In the genomic region with DNA sequence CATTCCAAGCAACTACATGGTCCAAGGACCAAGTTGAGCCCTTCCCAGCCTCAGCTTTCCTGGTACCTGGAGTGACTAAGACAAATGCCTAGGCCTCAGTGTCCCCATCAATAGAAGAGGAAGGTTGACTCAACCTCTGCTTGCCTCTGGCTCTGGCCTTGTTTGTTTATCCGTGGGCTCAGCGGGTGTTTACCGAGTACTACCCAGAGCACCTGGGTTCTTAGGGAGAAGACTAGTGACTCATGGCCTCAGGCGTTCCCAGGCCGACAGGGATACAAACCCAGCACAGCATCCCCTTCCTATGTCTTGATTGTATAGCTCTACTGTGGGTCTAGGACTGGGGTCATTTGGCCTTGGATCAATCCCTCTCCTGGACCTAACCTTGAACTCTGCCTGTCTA, we compare ENCODE assay signal across 14 mouse cellular contexts. TPM values are rescaled to one million over a fixed set of nuclear protein-coding genes. Genes with fewer than 3 reads are reported as not detected.
DNase-seq lines count a peak whose midpoint lies in the region; ATAC-seq and TF ChIP-seq lines count a peak whose summit lies in the region.
"Had no signal": no experiment of that assay in that cellular context is flagged by ENCODE, and none has a peak within 500 bp of the region (broad histone marks: within the 10 kb centered on the region; RNA-seq: fewer than 3 reads in every experiment).

No protein-coding gene starts in this region.

- no peak for TF ChIP-seq POLR2A in CH12.LX (IDR thresholded peaks at IDR 0.05; ENCODE audit: low read depth, low read length)

- H3K36me3 ChIP-seq in hindbrain, embryonic 13.5 days, result peaks cover 47% of the 10 kb centered on the region
- H3K36me3 ChIP-seq in hindbrain, embryonic 11.5 days (ENCODE audit: control insufficient read depth, insufficient read depth, low read length), result no peaks in the 10 kb centered on the region
- H3K36me3 ChIP-seq in CH12.LX (replicated peaks in 1 of 2; ENCODE audit: control insufficient read depth in 1 of 2, insufficient read depth in 1 of 2, low read length in 1 of 2), result peaks cover 35 to 49% of the 10 kb centered on the region in 2 experiments
- H3K36me3 ChIP-seq in embryonic facial prominence, embryonic 13.5 days, result peaks cover 44% of the 10 kb centered on the region
- H3K36me3 ChIP-seq in limb, embryonic 13.5 days, result peaks cover 44% of the 10 kb centered on the region

- no peak overlapping the region for H3K4me3 ChIP-seq in hindbrain, embryonic 13.5 days
- no peak overlapping the region for H3K4me3 ChIP-seq in hindbrain, embryonic 11.5 days (ENCODE audit: low read depth, low read length)
- no peak overlapping the region for H3K4me3 ChIP-seq in CH12.LX (replicated peaks in 1 of 3; ENCODE audit: low read depth in 2 of 3, low read length in 2 of 3, poor library complexity in 1 of 3)
- 0 out of 2 replicates have a peak overlapping the region, but pooled peaks have one; percentile 1 for H3K4me3 ChIP-seq in embryonic facial prominence, embryonic 13.5 days
- no peak overlapping the region for H3K4me3 ChIP-seq in limb, embryonic 13.5 days
- H3K4me3 ChIP-seq in left cerebral cortex, adult 2 months, result no peak overlapping the region

- no peaks in the 10 kb centered on the region for H3K27me3 ChIP-seq in hindbrain, embryonic 13.5 days
- no peaks in the 10 kb centered on the region for H3K27me3 ChIP-seq in hindbrain, embryonic 11.5 days (ENCODE audit: control insufficient read depth, insufficient read depth, low read length)
- H3K27me3 ChIP-seq in CH12.LX (replicated peaks), result no peaks in the 10 kb centered on the region
- no peaks in the 10 kb centered on the region for H3K27me3 ChIP-seq in embryonic facial prominence, embryonic 13.5 days
- H3K27me3 ChIP-seq in limb, embryonic 13.5 days, result no peaks in the 10 kb centered on the region

- intact Hi-C loops in left cerebral cortex, adult 2 months (cut with DNase I), result no loop called here

- peaks cover 18% of the 10 kb centered on the region for H3K4me1 ChIP-seq in hindbrain, embryonic 13.5 days (replicated peaks)
- H3K4me1 ChIP-seq in hindbrain, embryonic 11.5 days (replicated peaks; ENCODE audit: control insufficient read depth, insufficient read depth, low read length), result peaks cover 6% of the 10 kb centered on the region
- peaks cover 0 to 15% of the 10 kb centered on the region in 2 experiments; a peak in 3 of 4 replicates for H3K4me1 ChIP-seq in CH12.LX (ENCODE audit: control insufficient read depth in 1 of 2, insufficient read depth in 2 of 2)
- H3K4me1 ChIP-seq in embryonic facial prominence, embryonic 13.5 days, result peaks cover 13% of the 10 kb centered on the region
- H3K4me1 ChIP-seq in limb, embryonic 13.5 days, result peaks cover 14% of the 10 kb centered on the region

- 82% methylated on average over 5 of the region's 5 CpGs for WGBS in hindbrain, embryonic 13.5 days
- 85% methylated on average over 5 of the region's 5 CpGs for WGBS in hindbrain, embryonic 11.5 days
- 78% methylated on average over 5 of the region's 5 CpGs for WGBS in embryonic facial prominence, embryonic 13.5 days
- WGBS in limb, embryonic 13.5 days, result 86% methylated on average over 5 of the region's 5 CpGs

- in situ Hi-C loops in CH12.LX (cut with MboI; ENCODE audit: low pct_ligation_motif_present, low pct_unique_long_range_greater_than_20kb, low sequenced_read_pairs), result no loop called here

- dilution Hi-C loops in CH12.LX (cut with MboI; ENCODE audit: extremely low pct_ligation_motif_present, extremely low pct_unique_long_range_greater_than_20kb, low sequenced_read_pairs), result no loop called here

- H3K9ac ChIP-seq in hindbrain, embryonic 13.5 days, result peak overlapping the region; percentile 98; the same call in 1 of the 2 replicates
- H3K9ac ChIP-seq in hindbrain, embryonic 11.5 days (ENCODE audit: low read depth, low read length), result no peak overlapping the region
- no peak overlapping the region for H3K9ac ChIP-seq in CH12.LX (ENCODE audit: insufficient read depth, low read depth)
- H3K9ac ChIP-seq in embryonic facial prominence, embryonic 13.5 days, result peak overlapping the region; percentile 41; the same call in 1 of the 2 replicates
- H3K9ac ChIP-seq in limb, embryonic 13.5 days, result no peak overlapping the region; the same call in 1 of the 2 replicates

- peak overlapping the region; percentile 18; the same call in 1 of the 2 replicates for H3K4me2 ChIP-seq in hindbrain, embryonic 13.5 days
- H3K4me2 ChIP-seq in hindbrain, embryonic 11.5 days (replicated peaks; ENCODE audit: low read depth, low read length), result no peak overlapping the region
- H3K4me2 ChIP-seq in CH12.LX (ENCODE audit: insufficient read depth, low read depth, poor library complexity, severe bottlenecking), result 0 out of 2 replicates have a peak overlapping the region, but pooled peaks have one; percentile 83
- H3K4me2 ChIP-seq in embryonic facial prominence, embryonic 13.5 days, result 0 out of 2 replicates have a peak overlapping the region, but pooled peaks have one; percentile 95
- peak overlapping the region; percentile 95; the same call in 1 of the 2 replicates for H3K4me2 ChIP-seq in limb, embryonic 13.5 days (replicated peaks)

- DNase-seq in hindbrain, embryonic 11.5 days (ENCODE audit: low spot score), result no peak
- DNase-seq in CH12.LX (ENCODE audit: extremely low read depth), result no peak
- no peak for DNase-seq in layer of hippocampus, adult 18-20 months (ENCODE audit: low spot score in 2 of 2)
- no peak for DNase-seq in left cerebral cortex, adult 2 months (ENCODE audit: extremely low spot score in 1 of 2, low spot score in 2 of 2)
- no peak for DNase-seq in thymus, adult 18-20 months
- DNase-seq: cerebellum, adult 18-20 months; gastrocnemius, postnatal 25 days; heart, postnatal 14 days; kidney, adult 18-20 months had no signal

- ATAC-seq in hindbrain, embryonic 13.5 days (ENCODE audit: low FRiP score), result no peak
- no peak for ATAC-seq in hindbrain, embryonic 11.5 days (ENCODE audit: low FRiP score)
- ATAC-seq in embryonic facial prominence, embryonic 13.5 days (ENCODE audit: insufficient number of reproducible peaks, insufficient read depth, low FRiP score, low TSS enrichment, low read depth), result no peak
- ATAC-seq in limb, embryonic 13.5 days (ENCODE audit: low FRiP score, low read depth), result no peak

- no peak for TF ChIP-seq RAD21 in CH12.LX (IDR thresholded peaks at IDR 0.05; ENCODE audit: low read depth, low read length)

- peaks cover 10% of the 10 kb centered on the region; the same call in 1 of the 2 replicates for H3K79me2 ChIP-seq in CH12.LX (replicated peaks; ENCODE audit: control insufficient read depth, extremely low read depth, insufficient read depth, poor library complexity, severe bottlenecking)

- no peak for TF ChIP-seq EP300 in CH12.LX (IDR thresholded peaks at IDR 0.05; ENCODE audit: low read length)

- no peaks in the 10 kb centered on the region for H3K9me3 ChIP-seq in hindbrain, embryonic 13.5 days
- no peaks in the 10 kb centered on the region for H3K9me3 ChIP-seq in hindbrain, embryonic 11.5 days (ENCODE audit: control insufficient read depth, low read length)
- no peaks in the 10 kb centered on the region for H3K9me3 ChIP-seq in CH12.LX (replicated peaks; ENCODE audit: low read length)
- H3K9me3 ChIP-seq in embryonic facial prominence, embryonic 13.5 days, result no peaks in the 10 kb centered on the region
- no peaks in the 10 kb centered on the region for H3K9me3 ChIP-seq in limb, embryonic 13.5 days

- no peak for TF ChIP-seq CTCF in CH12.LX (conservative IDR thresholded peaks at IDR 0.05 in 1 of 2, IDR thresholded peaks at IDR 0.05 in 1 of 2; ENCODE audit: low read depth in 2 of 2, low read length in 2 of 2)
- TF ChIP-seq CTCF in left cerebral cortex, adult 2 months (IDR thresholded peaks at IDR 0.05), result no peak

- H3K27ac ChIP-seq in hindbrain, embryonic 13.5 days, result no peak overlapping the region
- no peak overlapping the region for H3K27ac ChIP-seq in hindbrain, embryonic 11.5 days (ENCODE audit: low read depth, low read length)
- no peak overlapping the region for H3K27ac ChIP-seq in CH12.LX (ENCODE audit: insufficient read depth, low read depth)
- no peak overlapping the region for H3K27ac ChIP-seq in embryonic facial prominence, embryonic 13.5 days
- no peak overlapping the region for H3K27ac ChIP-seq in limb, embryonic 13.5 days
- no peak overlapping the region for H3K27ac ChIP-seq in left cerebral cortex, adult 2 months

RNA-seq across cellular contexts. Expression of gene Atg2a, which starts 1.8 kb away (rescaled TPM):
- 11.6 and 11.7 TPM in 2 replicates for polyA plus RNA-seq in hindbrain, embryonic 13.5 days (2015; fragmentation: Nextera tagmentation; extraction: Ambion mirVana)
- polyA plus RNA-seq in hindbrain, embryonic 11.5 days (2014; fragmentation: Nextera tagmentation; extraction: Ambion mirVana), result 7.0 and 8.1 TPM in 2 replicates
- total RNA-seq in CH12.LX (2012; rRNA removed) (9.5 and 10.0 TPM in 2 replicates), CH12.LX (2014; rRNA removed) (2.3 and 2.8 TPM in 2 replicates)
- polyA plus RNA-seq in CH12.LX (2012; ENCODE audit: insufficient read length, low read depth), result 9.4 and 13.9 TPM in 2 replicates
- 10.3 and 10.5 TPM in 2 replicates for polyA plus RNA-seq in embryonic facial prominence, embryonic 13.5 days (2015; fragmentation: Nextera tagmentation; extraction: Ambion mirVana)
- 8.6 and 10.7 TPM in 2 replicates for polyA plus RNA-seq in limb, embryonic 13.5 days (2015; fragmentation: Nextera tagmentation; extraction: Ambion mirVana)
- 10 to 100 TPM; 34.0 to 34.2 TPM for total RNA-seq in layer of hippocampus, adult 18-20 months (2021)
- 10 to 100 TPM; 37.4 to 40.1 TPM for total RNA-seq in left cerebral cortex, adult 2 months (2021)

RNA-seq across cellular contexts. Expression of gene Ppp2r5b, which starts 7.6 kb away (rescaled TPM):
- 93.8 and 98.3 TPM in 2 replicates for polyA plus RNA-seq in hindbrain, embryonic 13.5 days (2015; fragmentation: Nextera tagmentation; extraction: Ambion mirVana)
- polyA plus RNA-seq in hindbrain, embryonic 11.5 days (2014; fragmentation: Nextera tagmentation; extraction: Ambion mirVana), result 42.1 and 46.8 TPM in 2 replicates
- total RNA-seq in CH12.LX (2012; rRNA removed) (7.8 and 9.8 TPM in 2 replicates), CH12.LX (2014; rRNA removed) (2.8 and 3.0 TPM in 2 replicates)
- 3.4 and 4.1 TPM in 2 replicates for polyA plus RNA-seq in CH12.LX (2012; ENCODE audit: insufficient read length, low read depth)
- 26.6 and 27.9 TPM in 2 replicates for polyA plus RNA-seq in embryonic facial prominence, embryonic 13.5 days (2015; fragmentation: Nextera tagmentation; extraction: Ambion mirVana)
- polyA plus RNA-seq in limb, embryonic 13.5 days (2015; fragmentation: Nextera tagmentation; extraction: Ambion mirVana), result 23.9 and 29.0 TPM in 2 replicates
- total RNA-seq in layer of hippocampus, adult 18-20 months (2021), result 100 to 1,000 TPM; 133 TPM
- total RNA-seq in left cerebral cortex, adult 2 months (2021), result 100 to 1,000 TPM; 149 to 158 TPM

RNA-seq across cellular contexts. Expression of gene Gpha2, which starts 17.0 kb away (rescaled TPM):
- polyA plus RNA-seq in hindbrain, embryonic 13.5 days (2015; fragmentation: Nextera tagmentation; extraction: Ambion mirVana), result 0.27 TPM in 1 of 2 replicates, not detected in the other
- polyA plus RNA-seq in hindbrain, embryonic 11.5 days (2014; fragmentation: Nextera tagmentation; extraction: Ambion mirVana), result 0.71 and 0.98 TPM in 2 replicates
- total RNA-seq in CH12.LX (2012; rRNA removed), result not detected in 2 replicates
- not detected in 2 replicates for total RNA-seq in CH12.LX (2014; rRNA removed)
- not detected in 2 replicates for polyA plus RNA-seq in CH12.LX (2012; ENCODE audit: insufficient read length, low read depth)
- 3.3 and 3.8 TPM in 2 replicates for polyA plus RNA-seq in embryonic facial prominence, embryonic 13.5 days (2015; fragmentation: Nextera tagmentation; extraction: Ambion mirVana)
- 3.1 and 4.2 TPM in 2 replicates for polyA plus RNA-seq in limb, embryonic 13.5 days (2015; fragmentation: Nextera tagmentation; extraction: Ambion mirVana)
- total RNA-seq in layer of hippocampus, adult 18-20 months (2021), result not detected
- not detected for total RNA-seq in left cerebral cortex, adult 2 months (2021)
- total RNA-seq: gastrocnemius, postnatal 25 days; heart, postnatal 14 days; left cerebral cortex, postnatal 36 days had no signal

RNA-seq across cellular contexts. Expression of gene Ehd1, which starts 33.3 kb away (rescaled TPM):
- 86.8 and 96.4 TPM in 2 replicates for polyA plus RNA-seq in hindbrain, embryonic 13.5 days (2015; fragmentation: Nextera tagmentation; extraction: Ambion mirVana)
- 62.6 and 67.4 TPM in 2 replicates for polyA plus RNA-seq in hindbrain, embryonic 11.5 days (2014; fragmentation: Nextera tagmentation; extraction: Ambion mirVana)
- total RNA-seq in CH12.LX (2012; rRNA removed) (231 and 400 TPM in 2 replicates), CH12.LX (2014; rRNA removed) (97.4 and 131 TPM in 2 replicates)
- 245 and 301 TPM in 2 replicates for polyA plus RNA-seq in CH12.LX (2012; ENCODE audit: insufficient read length, low read depth)
- polyA plus RNA-seq in embryonic facial prominence, embryonic 13.5 days (2015; fragmentation: Nextera tagmentation; extraction: Ambion mirVana), result 64.7 and 68.9 TPM in 2 replicates
- 73.1 and 82.9 TPM in 2 replicates for polyA plus RNA-seq in limb, embryonic 13.5 days (2015; fragmentation: Nextera tagmentation; extraction: Ambion mirVana)
- total RNA-seq in layer of hippocampus, adult 18-20 months (2021), result 10 to 100 TPM; 86.6 to 88.0 TPM
- total RNA-seq in left cerebral cortex, adult 2 months (2021), result 10 to 100 TPM; 36.4 to 43.5 TPM

RNA-seq across cellular contexts. Expression of gene Majin, which starts 59.0 kb away (rescaled TPM):
- polyA plus RNA-seq in hindbrain, embryonic 13.5 days (2015; fragmentation: Nextera tagmentation; extraction: Ambion mirVana), result not detected in 2 replicates
- not detected in 2 replicates for polyA plus RNA-seq in hindbrain, embryonic 11.5 days (2014; fragmentation: Nextera tagmentation; extraction: Ambion mirVana)
- not detected in 2 replicates for total RNA-seq in CH12.LX (2012; rRNA removed)
- total RNA-seq in CH12.LX (2014; rRNA removed), result not detected in 2 replicates
- polyA plus RNA-seq in CH12.LX (2012; ENCODE audit: insufficient read length, low read depth), result not detected in 2 replicates
- not detected in 2 replicates for polyA plus RNA-seq in embryonic facial prominence, embryonic 13.5 days (2015; fragmentation: Nextera tagmentation; extraction: Ambion mirVana)
- not detected in 2 replicates for polyA plus RNA-seq in limb, embryonic 13.5 days (2015; fragmentation: Nextera tagmentation; extraction: Ambion mirVana)
- not detected for total RNA-seq in layer of hippocampus, adult 18-20 months (2021)
- not detected for total RNA-seq in left cerebral cortex, adult 2 months (2021)
- total RNA-seq: gastrocnemius, postnatal 25 days; heart, postnatal 14 days had no signal
- polyA plus RNA-seq: myocyte had no signal

Comparison
In these comparisons a context has a peak if more than half of its experiments do, and no peak if none do; other contexts are left out.
1. H3K9ac ChIP-seq: peak in hindbrain, embryonic 13.5 days (single experiment) and embryonic facial prominence, embryonic 13.5 days (single experiment); none in hindbrain, embryonic 11.5 days (single experiment), CH12.LX (single experiment) and limb, embryonic 13.5 days (single experiment).